Mouse (Mus musculus) layer of hippocampus, postnatal 25 days (tissue): ENCODE measurements at regions not wholly inside any gene's neighbourhood (a gene's known extent, or its start where the extent isn't known, plus 50 kb on each side); places are given as distances from the start of the nearest gene placed in this dataset.

Experiments used
- DNase-seq, 2 experiments: peaks; one replicate each; pipeline ENCODE4 v3.0.0; 2022; ENCODE audit warnings: mixed read lengths in 2 of 2, low spot score in 1 of 2; ENCODE audit errors: extremely low spot score in 1 of 2

DNA sequence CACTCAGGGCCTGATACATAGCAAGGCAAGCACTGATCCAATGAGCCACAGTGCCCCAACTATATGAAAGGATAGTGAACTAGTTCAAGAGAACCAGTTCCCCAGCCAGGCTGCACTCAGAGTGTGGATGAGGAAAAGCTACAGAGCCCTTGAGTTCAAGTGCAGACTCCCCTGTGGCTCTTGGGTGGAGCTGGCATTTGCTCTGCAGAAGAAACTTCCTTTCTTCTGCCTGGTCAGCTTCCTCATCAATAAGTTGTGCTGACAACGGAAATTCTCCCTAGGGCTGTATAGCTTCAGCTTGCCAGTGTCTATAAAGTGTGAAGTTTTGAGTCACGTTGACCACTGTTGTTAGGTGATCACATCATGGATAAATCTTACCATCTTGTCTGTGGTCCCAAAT is 101.6 kb upstream of the Clint1 start:
- DNase-seq = no peak

GRCm38 (mm10) chr11:45752237-45752636 is 99.6 kb upstream of the Clint1 start:
- DNase-seq = peak in 1 of 2 experiments; percentile 12

DNA sequence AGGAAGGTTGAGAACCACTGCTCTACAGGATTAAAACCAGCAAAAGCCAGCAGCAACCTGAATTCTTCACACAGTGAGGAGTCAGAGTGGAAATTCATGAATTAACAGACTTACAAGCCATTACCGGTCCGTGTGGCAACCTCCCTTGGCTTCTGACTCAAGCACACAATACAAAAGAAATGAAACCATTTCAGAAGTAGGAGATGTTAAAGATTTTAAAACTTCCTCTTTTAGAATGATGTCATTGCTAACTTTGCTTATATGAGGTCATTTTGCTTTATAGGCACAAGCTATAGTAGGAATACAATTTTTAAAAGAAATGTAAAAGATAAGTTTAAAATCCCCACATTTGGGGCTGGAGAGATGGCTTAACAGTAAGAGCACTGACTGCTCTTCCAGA is 99.1 kb upstream of the Clint1 start:
- DNase-seq = no peak

GRCm38 (mm10) chr11:45767081-45767480 is 84.8 kb upstream of the Clint1 start:
- no peak for DNase-seq

DNA sequence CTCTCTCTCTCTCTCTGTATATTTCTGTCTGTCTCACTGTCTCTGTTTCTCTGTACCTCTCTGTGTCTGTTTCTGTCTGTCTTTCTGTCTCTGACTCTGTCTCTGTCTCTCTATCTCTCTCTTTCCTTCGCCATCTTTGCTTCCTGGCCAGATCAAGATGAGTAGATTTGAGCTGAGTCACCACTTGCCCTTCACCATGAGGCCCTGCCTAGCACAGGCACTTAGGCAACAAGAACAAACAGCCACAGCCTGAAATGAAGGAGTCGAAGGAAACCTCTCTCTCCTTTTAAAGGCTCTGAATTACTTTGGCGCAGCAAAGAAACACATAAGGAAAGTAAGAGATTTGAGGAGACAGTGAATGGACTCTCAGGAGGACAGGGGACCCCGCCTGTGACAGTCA is 69.4 kb upstream of the Clint1 start:
- no peak for DNase-seq

GRCm38 (mm10) chr11:45785806-45786205 is 66.0 kb upstream of the Clint1 start:
- DNase-seq = no peak

- no peak for DNase-seq
Observed at GRCm38 (mm10) chr11:45787408-45787807, 64.4 kb upstream of the Clint1 start.

DNA sequence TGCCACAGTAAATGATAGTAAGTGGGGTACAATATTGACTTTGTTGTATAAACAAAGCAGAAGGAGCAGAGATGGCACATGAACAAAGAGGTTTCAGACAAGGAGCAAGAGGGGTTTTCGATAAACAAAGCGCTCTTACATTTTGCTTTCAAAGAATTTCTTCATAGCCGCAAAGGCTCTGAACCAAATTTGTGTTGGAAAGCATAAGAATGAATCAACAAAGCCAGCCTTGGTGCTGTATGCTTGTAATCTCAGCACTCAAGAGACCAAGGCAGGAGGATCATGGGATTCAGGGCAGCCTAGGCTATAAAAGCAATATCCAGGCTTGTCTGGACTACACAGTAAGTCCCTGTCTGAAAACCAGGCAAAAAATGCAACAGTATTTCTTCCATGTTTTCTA is 62.0 kb upstream of the Clint1 start:
- no peak for DNase-seq

DNA sequence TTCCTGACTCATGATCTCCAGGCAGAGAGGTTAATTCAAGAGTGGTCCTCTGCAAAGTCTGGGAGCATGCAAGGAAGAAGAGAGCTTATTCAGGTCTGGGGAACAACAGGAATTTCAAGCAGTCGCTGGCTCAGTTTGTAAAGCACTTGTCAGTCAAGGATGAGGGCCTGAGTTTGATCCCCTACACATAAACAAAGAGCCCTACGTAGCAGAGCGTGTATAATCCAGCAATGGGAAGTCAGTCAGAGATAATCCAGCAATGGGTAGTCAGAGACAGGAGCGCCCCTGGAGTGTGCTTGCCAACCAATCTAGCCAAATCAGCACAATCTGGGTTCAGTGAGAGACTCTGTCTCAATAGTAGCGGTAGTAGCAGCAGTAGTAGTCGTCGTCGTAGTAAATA is 61.3 kb upstream of the Clint1 start:
- DNase-seq = no peak

GRCm38 (mm10) chr11:45791696-45792095 is 60.2 kb upstream of the Clint1 start:
- DNase-seq = no peak

DNA sequence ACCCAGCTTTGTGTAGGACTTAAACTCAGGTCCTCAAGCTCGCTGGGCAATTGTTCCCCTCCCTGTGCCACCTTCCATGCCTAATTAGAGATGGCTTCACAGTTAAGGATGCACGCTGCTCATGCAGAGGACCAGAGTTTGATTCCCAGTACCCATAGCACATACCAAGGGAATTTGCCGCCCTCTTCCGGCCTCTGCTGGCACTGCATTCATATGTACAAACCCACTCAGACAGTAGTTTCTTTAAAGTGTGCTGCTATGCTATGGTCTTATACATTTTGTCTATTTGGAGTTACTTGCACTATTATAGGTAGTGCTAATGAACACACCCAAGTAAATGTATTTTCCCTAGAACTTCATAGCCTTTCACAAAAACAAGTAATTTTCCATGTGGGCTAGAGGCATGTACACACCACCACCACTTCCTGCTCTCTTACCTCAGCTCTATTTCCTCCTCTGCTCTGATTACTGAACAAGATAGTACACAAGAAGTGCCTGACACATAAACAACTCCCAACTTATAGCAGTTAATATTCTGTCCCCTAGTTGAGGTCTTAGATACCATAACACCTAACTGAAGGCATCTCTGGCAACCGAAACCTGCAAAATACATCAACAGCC is 57.4 kb upstream of the Clint1 start:
- DNase-seq = no peak

GRCm38 (mm10) chr11:45795322-45795721 is 56.5 kb upstream of the Clint1 start:
- DNase-seq = no peak

DNA sequence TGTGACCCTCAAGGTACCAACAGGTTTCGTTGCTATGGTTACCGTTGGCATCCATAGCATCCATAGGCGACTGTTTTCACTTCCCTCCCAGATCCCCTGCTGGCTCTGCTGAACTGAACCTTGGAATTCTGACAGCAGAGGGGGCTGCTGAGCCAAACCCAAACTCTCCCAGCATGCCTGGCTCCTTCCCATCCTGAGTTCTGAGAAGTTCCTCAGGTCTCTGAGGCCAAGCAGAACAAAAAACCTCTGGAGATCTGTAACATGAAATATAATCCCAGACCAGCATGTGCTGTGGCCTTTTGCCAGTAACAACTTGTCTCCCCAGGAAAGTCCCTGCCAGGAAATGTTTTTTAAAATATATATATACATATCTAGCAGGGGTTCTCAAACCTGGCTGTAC is 56.1 kb upstream of the Clint1 start:
- DNase-seq = peak; percentile 48 to 70

- DNase-seq = no peak
Observed at GRCm38 (mm10) chr11:45799732-45800386, 52.0 kb upstream of the Clint1 start.
